Mouse (Mus musculus) midbrain, embryonic 16.5 days (tissue): ENCODE measurements around the gene Abhd16a. TPM values are rescaled to one million over a fixed set of nuclear protein-coding genes. Genes with fewer than 3 reads are reported as not detected.
A peak's percentile ranks its signal among the peaks of the same experiment; 100 is the strongest.

Experiments
- ATAC-seq: fragments of 200-750 bp; cut with Nextera tagmentation; 2 replicates; pipeline ENCODE4 v1.8.0; 2017; ENCODE audit warnings: moderate TSS enrichment
- H3K27ac ChIP-seq: fragments of 300-500 bp; sonication (generic); 2 replicates; pipeline ENCODE4 v1.5.1; 2014; ENCODE audit warnings: mild to moderate bottlenecking, low read length, mixed read lengths
- H3K27me3 ChIP-seq: fragments of 300-500 bp; sonication (generic); 2 replicates; pipeline ENCODE4 v1.6.1; 2014; ENCODE audit warnings: low read depth, low read length, mixed read lengths; ENCODE audit not compliant: control insufficient read depth, insufficient read depth
- H3K36me3 ChIP-seq: fragments of 300-500 bp; sonication (generic); 2 replicates; pipeline ENCODE4 v1.6.1; 2014; ENCODE audit warnings: mild to moderate bottlenecking, low read length, moderate library complexity, mixed read lengths; ENCODE audit not compliant: control insufficient read depth, insufficient read depth
- H3K4me1 ChIP-seq: fragments of 300-500 bp; sonication (generic); 2 replicates; pipeline ENCODE4 v1.6.1; 2014; ENCODE audit warnings: mild to moderate bottlenecking, low read length, mixed read lengths; ENCODE audit not compliant: control insufficient read depth, insufficient read depth
- H3K4me2 ChIP-seq: fragments of 300-500 bp; sonication (generic); 2 replicates; pipeline ENCODE4 v1.6.1; 2014; ENCODE audit warnings: mild to moderate bottlenecking, low read length, mixed read lengths
- H3K4me3 ChIP-seq: fragments of 300-500 bp; sonication (generic); 2 replicates; pipeline ENCODE4 v1.5.1; 2014; ENCODE audit warnings: low read depth, mild to moderate bottlenecking, low read length, moderate library complexity, mixed read lengths
- H3K9ac ChIP-seq: fragments of 300-500 bp; sonication (generic); 2 replicates; pipeline ENCODE4 v1.6.1; 2014; ENCODE audit warnings: low read depth, low read length, mixed read lengths
- H3K9me3 ChIP-seq: fragments of 300-500 bp; sonication (generic); replicated peaks from 2 replicates; pipeline ENCODE4 v1.6.1; 2014; ENCODE audit warnings: mild to moderate bottlenecking, low read length, mixed read lengths; ENCODE audit not compliant: control insufficient read depth, poor library complexity, severe bottlenecking
- WGBS: fragments of 180-500 bp; shearing (Covaris S2); extraction: QIAGEN DNeasy Blood & Tissue Kit; methylation state at CpG from one replicate; pipeline ENCODE4 v1.1.7; 2014; 5-methylcytosine and 5-hydroxymethylcytosine counted together
- polyA plus RNA-seq: library from polyadenylated mRNA; unstranded; fragments of >200 nt; fragmentation: Nextera tagmentation; extraction: Ambion mirVana; gene quantifications from 2 replicates; pipeline ENCODE4 v1.2.1, GENCODE M21; 2015

Gene Abhd16a
- polyA plus RNA-seq, 1 experiment from 2014 or later = 107 TPM

DNA sequence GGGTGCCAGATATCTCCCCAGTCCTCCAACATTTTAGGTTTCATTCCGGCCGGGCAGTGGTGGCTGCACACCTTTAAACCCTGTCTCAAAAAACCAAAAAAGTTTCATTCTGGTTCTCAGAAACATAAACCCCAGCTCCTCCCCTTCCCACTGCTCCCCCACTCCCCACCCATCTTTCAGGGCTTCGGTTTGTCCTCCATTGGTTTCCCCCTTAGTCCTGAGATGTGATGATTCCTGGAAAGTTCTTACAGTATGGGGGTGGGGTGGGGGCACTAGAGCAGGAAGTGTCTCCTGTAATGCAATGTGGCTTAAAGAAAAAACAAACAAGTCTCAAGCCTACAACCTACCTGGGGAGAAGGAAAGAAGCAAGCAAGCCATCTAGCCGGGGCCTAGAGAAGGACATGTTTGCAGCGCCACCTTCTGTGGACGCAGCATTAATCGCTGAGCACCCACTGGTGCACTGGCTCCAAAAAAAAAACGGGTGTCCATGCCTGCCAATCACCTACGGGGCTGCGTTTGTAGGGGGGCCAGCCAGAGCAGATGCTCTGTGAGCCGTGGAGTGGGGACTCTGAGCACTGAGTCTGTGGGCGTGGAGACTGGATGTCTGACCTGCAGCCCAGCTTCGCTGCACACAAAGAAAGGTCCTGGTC, 16.8 kb downstream of the Abhd16a start:
- peaks cover 20% of the 10 kb centered on the region for H3K36me3 ChIP-seq
- no peaks in the 10 kb centered on the region; the same call in 1 of the 2 replicates for H3K27me3 ChIP-seq
- H3K4me2 ChIP-seq = peak overlapping the region; percentile 23; the same call in 1 of the 2 replicates
- peak overlapping the region; percentile 43; the same call in 1 of the 2 replicates for H3K9ac ChIP-seq
- H3K27ac ChIP-seq = no peak overlapping the region
- 21% methylated on average over 13 of the region's 13 CpGs for WGBS
- no peaks in the 10 kb centered on the region for H3K9me3 ChIP-seq
- ATAC-seq = no peak
- no peak overlapping the region for H3K4me3 ChIP-seq
- H3K4me1 ChIP-seq = no peaks in the 10 kb centered on the region; the same call in 1 of the 2 replicates

DNA sequence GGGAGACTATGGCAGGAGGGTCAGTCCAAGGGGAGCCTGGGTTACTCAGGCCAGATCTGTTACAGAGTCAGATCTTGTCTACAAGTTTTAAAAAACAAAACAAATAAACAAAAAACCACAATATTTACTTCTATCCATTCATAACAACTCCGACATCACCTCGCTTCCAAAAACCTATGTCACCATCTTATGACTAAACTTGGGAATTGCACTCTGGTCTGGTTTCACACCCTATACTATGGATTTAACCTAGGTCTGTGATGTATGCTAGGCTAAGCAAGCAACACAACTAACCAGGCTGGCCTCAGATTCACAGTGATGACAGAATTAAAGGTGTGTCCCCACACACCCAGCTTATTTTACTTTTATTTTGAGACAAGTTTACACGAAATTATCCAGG, 17.5 kb downstream of the Abhd16a start:
- Histone ChIP-seq H3K27me3 (no peaks in the 10 kb centered on the region; the same call in 1 of the 2 replicates), H3K4me2 (no peak overlapping the region), H3K9me3 (no peaks in the 10 kb centered on the region), H3K4me1 (no peaks in the 10 kb centered on the region; the same call in 1 of the 2 replicates), H3K36me3 (peaks cover 16% of the 10 kb centered on the region), H3K4me3 (no peak overlapping the region), H3K9ac (no peak overlapping the region), H3K27ac (no peak overlapping the region)
- 64% methylated on average over 3 of the region's 3 CpGs for WGBS
- ATAC-seq = no peak

GRCm38 (mm10) chr17:35108097-35108496, 19.0 kb downstream of the Abhd16a start, which contains the start of gene Ly6g5c:
Gene Ly6g5c, plus strand, starts transcription at chr17:35108279.
- 87% methylated on average over 6 of the region's 6 CpGs for WGBS
- no peak for ATAC-seq
- H3K36me3 ChIP-seq = peaks cover 8% of the 10 kb centered on the region; the same call in 1 of the 2 replicates

GRCm38 (mm10) chr17:35111774-35112173, 22.7 kb downstream of the Abhd16a start:
- Histone ChIP-seq H3K4me2 (no peak overlapping the region), H3K27me3 (no peaks in the 10 kb centered on the region; the same call in 1 of the 2 replicates), H3K9me3 (no peaks in the 10 kb centered on the region), H3K27ac (no peak overlapping the region), H3K4me3 (no peak overlapping the region), H3K4me1 (no peaks in the 10 kb centered on the region), H3K36me3 (peaks cover 16% of the 10 kb centered on the region), H3K9ac (no peak overlapping the region)
- ATAC-seq = no peak
- WGBS = 67% methylated on average over 9 of the region's 9 CpGs

More at GRCm38 (mm10) chr17:35108097-35108496, 19.0 kb downstream of the Abhd16a start, which contains the start of gene Ly6g5c:
- no peak within 1 kb of the TSS for H3K4me2 ChIP-seq
- no peak within 1 kb of the TSS for H3K27ac ChIP-seq
- H3K9ac ChIP-seq = no peak within 1 kb of the TSS
- no peaks in the 10 kb centered on the region; the same call in 1 of the 2 replicates for H3K4me1 ChIP-seq
- H3K9me3 ChIP-seq = no peaks in the 10 kb centered on the region
- no peaks in the 10 kb centered on the region; the same call in 1 of the 2 replicates for H3K27me3 ChIP-seq
- H3K4me3 ChIP-seq = no peak within 1 kb of the TSS

DNA sequence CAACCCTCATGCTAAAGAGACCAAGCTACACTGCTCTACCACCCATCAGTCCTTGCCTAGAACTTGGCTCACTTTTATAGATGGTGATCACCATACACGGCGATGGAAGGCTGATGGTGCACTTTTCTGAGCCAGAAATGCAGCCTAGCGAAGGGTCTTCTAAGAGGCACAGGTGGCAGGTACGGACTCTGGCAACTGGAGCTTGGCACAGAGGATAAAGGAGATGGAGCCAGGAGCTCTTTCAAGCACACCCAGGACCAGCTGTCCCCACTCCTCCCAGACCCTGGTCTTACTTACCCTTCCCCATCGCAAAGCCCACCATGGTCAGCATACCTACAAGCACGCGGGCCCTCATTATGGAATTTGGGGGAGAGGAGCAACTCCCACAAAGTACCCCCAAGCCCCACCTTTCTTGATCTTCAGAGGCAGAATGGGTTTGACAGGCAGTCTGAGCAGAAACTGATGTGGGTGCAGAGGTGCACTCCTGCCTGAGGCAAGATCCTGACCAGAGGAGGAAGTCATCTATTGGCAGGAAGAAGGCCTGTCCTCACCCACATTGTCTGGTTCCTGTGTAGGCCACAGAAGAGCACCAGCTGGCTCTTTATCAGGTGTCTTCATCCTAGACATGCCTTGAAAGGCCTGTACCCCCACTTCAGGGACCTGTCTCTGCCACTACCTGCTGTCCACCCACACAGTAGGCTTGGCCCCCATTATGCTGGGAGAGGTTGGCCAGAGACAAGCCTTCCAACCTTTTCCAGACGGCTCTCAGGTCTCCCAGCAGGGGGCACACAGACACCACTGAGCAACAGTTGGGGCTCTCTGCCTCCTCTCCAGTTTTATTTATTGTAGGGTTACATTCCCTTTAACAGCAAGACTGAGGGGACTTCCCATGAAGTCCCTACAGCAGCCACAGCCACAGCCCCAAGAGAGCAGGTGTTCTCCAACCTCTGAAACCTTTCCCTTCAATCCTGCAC, 26.3 kb downstream of the Abhd16a start, which contains the start of gene Ly6g5b:
Gene Ly6g5b, minus strand, starts transcription at position 383 of the 974 bp plus-strand sequence.
- Histone ChIP-seq H3K36me3 (peaks cover 31% of the 10 kb centered on the region), H3K9ac (no peak within 1 kb of the TSS), H3K9me3 (no peaks in the 10 kb centered on the region), H3K27me3 (no peaks in the 10 kb centered on the region; the same call in 1 of the 2 replicates), H3K27ac (no peak within 1 kb of the TSS), H3K4me1 (peaks cover 8% of the 10 kb centered on the region), H3K4me2 (no peak within 1 kb of the TSS), H3K4me3 (no peak within 1 kb of the TSS)
- 89% methylated on average over 8 of the region's 8 CpGs for WGBS
- no peak for ATAC-seq

DNA sequence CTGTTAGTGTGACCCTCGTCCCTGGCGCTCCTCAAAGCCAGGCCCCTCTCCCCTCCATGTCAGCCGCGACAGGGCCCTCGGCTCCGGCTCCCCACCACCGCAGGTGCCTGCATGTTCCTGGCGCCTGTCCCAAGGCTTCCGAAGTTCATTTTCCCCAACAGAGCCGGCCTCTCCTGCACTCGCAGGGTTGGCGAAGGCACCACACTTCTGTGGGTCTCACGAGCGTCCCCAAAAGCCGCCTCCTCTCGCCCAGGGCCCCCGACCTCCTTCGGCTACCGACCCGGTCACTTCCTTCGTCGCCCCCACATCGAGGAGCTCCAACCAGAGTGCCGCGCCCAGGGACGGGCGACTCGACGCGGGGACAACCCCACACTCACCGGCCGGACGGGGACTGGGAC, 31.7 kb downstream of the Abhd16a start:
- Histone ChIP-seq H3K36me3 (peaks cover 19% of the 10 kb centered on the region), H3K4me3 (peak overlapping the region; percentile 89), H3K4me1 (peaks cover 18% of the 10 kb centered on the region), H3K9ac (peak overlapping the region; percentile 92), H3K27ac (peak overlapping the region; percentile 74), H3K9me3 (no peaks in the 10 kb centered on the region), H3K4me2 (peak overlapping the region; percentile 94), H3K27me3 (no peaks in the 10 kb centered on the region)
- WGBS = under 1% methylated on average over 33 of the region's 33 CpGs
- peak; percentile 8; the same call in 1 of the 2 replicates for ATAC-seq

DNA sequence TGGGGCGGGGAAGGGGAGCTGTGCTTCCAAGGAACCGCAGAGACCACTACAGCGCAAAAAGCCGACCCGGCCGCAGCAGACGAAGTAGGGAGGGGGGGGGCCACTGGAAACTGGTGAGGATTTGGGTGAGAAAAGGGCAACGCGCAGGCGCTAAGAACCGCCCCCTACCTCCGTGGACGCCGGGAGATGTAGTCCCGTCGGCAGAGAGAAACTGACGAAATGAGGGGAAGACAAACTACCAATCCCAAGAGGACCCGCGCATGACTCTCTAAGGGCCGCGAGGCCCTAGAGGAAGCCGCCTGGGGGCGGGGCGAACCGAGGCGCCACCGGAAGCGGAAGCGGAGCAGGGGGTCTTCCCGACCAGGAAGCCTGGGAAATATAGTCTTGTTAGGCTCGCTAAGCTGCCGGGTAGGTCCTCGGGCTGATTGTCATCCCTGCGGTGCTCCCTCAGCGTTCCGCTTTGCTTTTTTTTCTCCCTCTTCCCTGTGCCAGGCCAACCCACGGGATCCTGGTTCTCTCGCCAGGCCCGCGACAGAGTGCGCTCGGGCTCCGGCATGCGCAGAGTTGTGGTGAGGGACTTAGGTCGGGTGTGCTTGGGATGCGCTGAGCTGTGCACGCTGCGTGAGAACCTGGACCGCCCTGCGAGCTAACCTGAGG, 32.2 kb downstream of the Abhd16a start, which contains the start of gene Gpank1:
Gene Gpank1, plus strand, starts transcription at position 313 of the 657 bp plus-strand sequence.
- H3K4me1 ChIP-seq = peaks cover 18% of the 10 kb centered on the region
- peak within 1 kb of the TSS; percentile 92 for H3K9ac ChIP-seq
- peak; percentile 95 for ATAC-seq
- H3K27me3 ChIP-seq = no peaks in the 10 kb centered on the region
- peak within 1 kb of the TSS; percentile 89 for H3K4me3 ChIP-seq
- WGBS = under 1% methylated on average over 49 of the region's 50 CpGs
- H3K4me2 ChIP-seq = peak within 1 kb of the TSS; percentile 94
- peak within 1 kb of the TSS; percentile 89 for H3K27ac ChIP-seq
- no peaks in the 10 kb centered on the region for H3K9me3 ChIP-seq
- peaks cover 17% of the 10 kb centered on the region for H3K36me3 ChIP-seq

DNA sequence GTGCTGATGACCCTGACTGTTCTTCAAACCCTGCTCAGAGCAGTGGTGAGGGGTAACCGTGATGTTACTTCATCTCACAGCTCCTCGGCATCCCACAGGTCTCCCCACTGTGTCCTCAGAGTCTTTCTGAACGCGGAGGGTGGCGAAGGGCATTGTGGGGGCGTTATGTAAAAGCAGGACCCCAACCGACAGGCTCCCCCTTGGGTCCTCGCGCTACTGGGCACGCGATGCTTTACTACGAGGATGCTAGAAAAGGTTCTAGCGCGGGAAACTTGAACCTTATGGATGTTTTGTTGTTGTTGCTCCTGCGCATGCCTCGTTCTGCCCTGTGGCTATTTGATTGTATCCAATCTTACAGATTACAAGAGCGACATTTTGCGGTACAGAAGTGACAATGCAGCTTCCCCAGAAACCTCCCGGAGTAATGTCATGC, 32.8 kb downstream of the Abhd16a start, which contains the start of gene Csnk2b:
Gene Csnk2b, minus strand, starts transcription at position 183 of the 433 bp plus-strand sequence.
- peak within 1 kb of the TSS; percentile 89 for H3K27ac ChIP-seq
- H3K9ac ChIP-seq = peak within 1 kb of the TSS; percentile 92
- peaks cover 16% of the 10 kb centered on the region for H3K36me3 ChIP-seq
- no peaks in the 10 kb centered on the region for H3K9me3 ChIP-seq
- peak; percentile 14 for ATAC-seq
- H3K4me3 ChIP-seq = peak within 1 kb of the TSS; percentile 89
- WGBS = under 1% methylated on average over 19 of the region's 19 CpGs
- no peaks in the 10 kb centered on the region for H3K27me3 ChIP-seq
- H3K4me1 ChIP-seq = peaks cover 24% of the 10 kb centered on the region
- H3K4me2 ChIP-seq = peak within 1 kb of the TSS; percentile 94
